Mouse (Mus musculus) CH12.LX (cell line): ENCODE measurements at regions not wholly inside any gene's neighbourhood (a gene's known extent, or its start where the extent isn't known, plus 50 kb on each side); places are given as distances from the start of the nearest gene placed in this dataset.

Source experiments
- DNase-seq: peaks from one replicate; pipeline ENCODE4 v3.0.0-alpha.2; 2013; ENCODE audit errors: extremely low read depth
- H3K27ac ChIP-seq: 2 replicates; pipeline ENCODE4 v1.5.1; 2012; ENCODE audit warnings: low read depth, mild to moderate bottlenecking, control low read depth, moderate library complexity; ENCODE audit not compliant: insufficient read depth
- H3K27me3 ChIP-seq: replicated peaks from 2 replicates; pipeline ENCODE3; 2012; ENCODE audit warnings: inconsistent platforms
- H3K36me3 ChIP-seq, 2 experiments: replicated peaks in 1 of 2; 2 replicates each; pipeline versions ENCODE3 to v1.6.1; 2012; ENCODE audit warnings: inconsistent platforms in 1 of 2, low read length in 1 of 2, mild to moderate bottlenecking in 1 of 2, mixed read lengths in 1 of 2, moderate library complexity in 1 of 2; ENCODE audit not compliant: control insufficient read depth in 1 of 2, insufficient read depth in 1 of 2
- H3K4me1 ChIP-seq, 2 experiments: 2 replicates each; pipeline ENCODE4 v1.6.1; 2012; ENCODE audit warnings: inconsistent platforms in 1 of 2, moderate library complexity in 1 of 2; ENCODE audit not compliant: insufficient read depth in 2 of 2, control insufficient read depth in 1 of 2
- H3K4me2 ChIP-seq: 2 replicates; pipeline ENCODE4 v1.6.1; 2012; ENCODE audit warnings: low read depth, mild to moderate bottlenecking, control low read depth; ENCODE audit not compliant: poor library complexity, insufficient read depth, severe bottlenecking
- H3K4me3 ChIP-seq, 3 experiments: fragments of 150-350 bp in 1 of 3; sonication (generic) in 1 of 3; replicated peaks in 1 of 3; 2 replicates each; pipeline versions ENCODE3 to v1.5.1; 2011 to 2012; ENCODE audit warnings: low read depth in 2 of 3, low read length in 2 of 3, mild to moderate bottlenecking in 2 of 3, moderate library complexity in 2 of 3, control low read depth in 1 of 3, improper control_type of control experiment in 1 of 3, inconsistent platforms in 1 of 3, mixed read lengths in 1 of 3; ENCODE audit not compliant: poor library complexity in 1 of 3
- H3K79me2 ChIP-seq: replicated peaks from 2 replicates; pipeline ENCODE4 v1.6.1; 2012; ENCODE audit warnings: mild to moderate bottlenecking, moderate library complexity; ENCODE audit not compliant: control insufficient read depth, poor library complexity, insufficient read depth, severe bottlenecking; ENCODE audit errors: extremely low read depth
- H3K9ac ChIP-seq: 2 replicates; pipeline ENCODE4 v1.6.1; 2012; ENCODE audit warnings: low read depth, mild to moderate bottlenecking, control low read depth, moderate library complexity; ENCODE audit not compliant: insufficient read depth
- H3K9me3 ChIP-seq: replicated peaks from 2 replicates; pipeline ENCODE3; 2012; ENCODE audit warnings: low read length, inconsistent platforms, mixed read lengths
- CTCF ChIP-seq, 2 experiments: IDR thresholded peaks in 1 of 2; conservative IDR thresholded peaks in 1 of 2; 2 replicates each; pipeline ENCODE4 v1.5.1; 2011 to 2012; ENCODE audit warnings: low read depth in 2 of 2, low read length in 2 of 2, improper control_type of control experiment in 1 of 2, inconsistent platforms in 1 of 2, mild to moderate bottlenecking in 1 of 2, moderate library complexity in 1 of 2
- E2F4 ChIP-seq: IDR thresholded peaks from 2 replicates; pipeline ENCODE4 v1.6.1; 2011; ENCODE audit warnings: low read depth, low read length, improper control_type of control experiment; ENCODE audit not compliant: insufficient replicate concordance
- GABPA ChIP-seq: IDR thresholded peaks from 2 replicates; pipeline ENCODE4 v1.6.1; 2012; ENCODE audit warnings: low read depth, low read length, improper control_type of control experiment, inconsistent platforms; ENCODE audit not compliant: insufficient replicate concordance
- HCFC1 ChIP-seq: IDR thresholded peaks from 2 replicates; pipeline ENCODE4 v1.6.1; 2012; ENCODE audit warnings: low read depth, mild to moderate bottlenecking, inconsistent platforms, low read length, improper control_type of control experiment
- JUN ChIP-seq: IDR thresholded peaks from 2 replicates; pipeline ENCODE4 v1.6.1; 2011; ENCODE audit warnings: low read depth, mild to moderate bottlenecking, low read length, improper control_type of control experiment, moderate library complexity; ENCODE audit not compliant: insufficient read depth
- KAT2A ChIP-seq: IDR thresholded peaks from 2 replicates; pipeline ENCODE4 v1.6.1; 2012; ENCODE audit warnings: low read length, improper control_type of control experiment, inconsistent platforms; ENCODE audit not compliant: insufficient replicate concordance
- MAX ChIP-seq: IDR thresholded peaks from 2 replicates; pipeline ENCODE4 v1.6.1; 2011; ENCODE audit warnings: low read length, improper control_type of control experiment
- NELFE ChIP-seq: IDR thresholded peaks from 2 replicates; pipeline ENCODE4 v1.6.1; 2011; ENCODE audit warnings: low read depth, low read length, improper control_type of control experiment
- PAX5 ChIP-seq: IDR thresholded peaks from 2 replicates; pipeline ENCODE4 v1.6.1; 2012; ENCODE audit warnings: low read length, inconsistent platforms, mixed read lengths
- POLR2A ChIP-seq: IDR thresholded peaks from 2 replicates; pipeline ENCODE4 v1.6.1; 2011; ENCODE audit warnings: low read depth, mild to moderate bottlenecking, improper control_type of control experiment, low read length
- RAD21 ChIP-seq: IDR thresholded peaks from 2 replicates; pipeline ENCODE4 v1.6.1; 2011; ENCODE audit warnings: low read depth, mild to moderate bottlenecking, low read length, improper control_type of control experiment, moderate library complexity
- RCOR1 ChIP-seq: conservative IDR thresholded peaks from 2 replicates; pipeline ENCODE4 v1.6.1; 2012; ENCODE audit warnings: low read depth, mild to moderate bottlenecking, inconsistent platforms, low read length, improper control_type of control experiment
- SIN3A ChIP-seq: IDR thresholded peaks from 2 replicates; pipeline ENCODE4 v1.6.1; 2012; ENCODE audit warnings: low read length, improper control_type of control experiment, inconsistent platforms
- USF2 ChIP-seq: conservative IDR thresholded peaks from 2 replicates; pipeline ENCODE4 v1.6.1; 2011; ENCODE audit warnings: low read depth, low read length, improper control_type of control experiment
- ZC3H11A ChIP-seq: IDR thresholded peaks from 2 replicates; pipeline ENCODE4 v1.6.1; 2012; ENCODE audit warnings: low read depth, mild to moderate bottlenecking, inconsistent platforms, low read length, improper control_type of control experiment
- ZKSCAN1 ChIP-seq: IDR thresholded peaks from 2 replicates; pipeline ENCODE4 v1.6.1; 2012; ENCODE audit warnings: low read depth, inconsistent platforms, low read length, improper control_type of control experiment, borderline replicate concordance
- ZNF384 ChIP-seq: IDR thresholded peaks from 2 replicates; pipeline ENCODE4 v1.6.1; 2012; ENCODE audit warnings: low read depth, low read length, improper control_type of control experiment, inconsistent platforms
- dilution Hi-C: fragments of 300-500 bp; cut with MboI; formaldehyde crosslinking; loops from 2 replicates; pipeline ENCODE4 v1.14.3; 2020; ENCODE audit warnings: low sequenced_read_pairs; ENCODE audit not compliant: extremely low pct_unique_long_range_greater_than_20kb, extremely low pct_ligation_motif_present
- in situ Hi-C: fragments of 300-500 bp; cut with MboI; formaldehyde crosslinking; loops from 3 replicates; pipeline ENCODE4 v1.14.3; 2019; ENCODE audit warnings: low sequenced_read_pairs, low pct_ligation_motif_present, low pct_unique_long_range_greater_than_20kb, mixed read lengths

DNA sequence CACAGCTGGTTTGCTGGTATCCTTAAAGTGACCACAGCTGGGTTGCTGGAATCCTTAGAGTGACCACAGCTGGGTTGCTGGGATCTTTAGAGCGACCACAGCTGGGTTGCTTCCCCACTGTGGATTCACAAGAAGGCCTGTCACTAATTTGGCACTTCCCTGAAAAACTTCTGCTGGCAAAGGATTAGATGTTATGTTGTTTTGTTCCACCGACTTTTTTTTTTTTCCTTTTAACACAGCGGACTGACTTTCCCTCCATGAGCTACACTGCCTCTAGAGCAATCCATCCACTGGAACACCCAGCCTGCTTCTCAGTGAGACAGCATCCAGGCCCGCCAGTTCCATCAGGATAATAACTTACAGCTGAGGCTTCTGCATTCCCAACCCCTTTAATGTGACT is 266.9 kb downstream of the Olfr1505 start:
- Histone ChIP-seq H3K4me2 (no peak overlapping the region), H3K9me3 (no peaks in the 10 kb centered on the region), H3K4me3 (no peak overlapping the region), H3K79me2 (no peaks in the 10 kb centered on the region), H3K9ac (no peak overlapping the region), H3K4me1 (no peaks in the 10 kb centered on the region), H3K27ac (no peak overlapping the region), H3K36me3 (no peaks in the 10 kb centered on the region), H3K27me3 (no peaks in the 10 kb centered on the region)
- DNase-seq = no peak
- TF ChIP-seq JUN = no peak
- TF ChIP-seq RCOR1 = no peak
- no peak for TF ChIP-seq NELFE
- TF ChIP-seq CTCF (conservative IDR thresholded peaks at IDR 0.05 in 1 of 2, IDR thresholded peaks at IDR 0.05 in 1 of 2; ENCODE audit: low read depth in 2 of 2, low read length in 2 of 2) = no peak
- no peak for TF ChIP-seq MAX
- TF ChIP-seq POLR2A = no peak
- TF ChIP-seq KAT2A = no peak
- no peak for TF ChIP-seq RAD21
- no peak for TF ChIP-seq PAX5
- no peak for TF ChIP-seq E2F4
- no peak for TF ChIP-seq SIN3A
- dilution Hi-C loops = no loop called here
- in situ Hi-C loops = no loop called here

GRCm38 (mm10) chr19:14180956-14181355 is 267.6 kb downstream of the Olfr1505 start:
- DNase-seq = no peak
- H3K27me3 ChIP-seq = no peaks in the 10 kb centered on the region
- H3K79me2 ChIP-seq = no peaks in the 10 kb centered on the region
- no peaks in the 10 kb centered on the region for H3K9me3 ChIP-seq
- no peak overlapping the region for H3K4me3 ChIP-seq
- dilution Hi-C loops = no loop called here
- H3K36me3 ChIP-seq = no peaks in the 10 kb centered on the region
- in situ Hi-C loops = no loop called here
- no peak for TF ChIP-seq ZC3H11A
- TF ChIP-seq ZKSCAN1 = no peak
- TF ChIP-seq USF2 = no peak
- no peak for TF ChIP-seq MAX
- no peak for TF ChIP-seq HCFC1
- no peak for TF ChIP-seq GABPA
- no peak for TF ChIP-seq ZNF384
- no peak for TF ChIP-seq E2F4
- TF ChIP-seq KAT2A = no peak
- H3K27ac ChIP-seq = no peak overlapping the region
- no peak overlapping the region for H3K4me2 ChIP-seq
- no peak overlapping the region for H3K9ac ChIP-seq
- H3K4me1 ChIP-seq = no peaks in the 10 kb centered on the region
